Mouse (Mus musculus) left cerebral cortex, adult 11 months (tissue): Measurements from ENCODE around the gene Arhgef3.

ENCODE experiments used
- DNase-seq: peaks from one replicate; pipeline ENCODE4 v3.0.0; 2022; ENCODE audit warnings: low spot score

The Arhgef3 gene

GRCm38 (mm10) chr14:27270466-27270865 is 155.8 kb downstream of the Arhgef3 start:
- no peak for DNase-seq

- no peak for DNase-seq
Observed at GRCm38 (mm10) chr14:27271371-27272071, 156.8 kb downstream of the Arhgef3 start.

GRCm38 (mm10) chr14:27272072-27272834 is 157.6 kb downstream of the Arhgef3 start:
- DNase-seq = no peak

DNA sequence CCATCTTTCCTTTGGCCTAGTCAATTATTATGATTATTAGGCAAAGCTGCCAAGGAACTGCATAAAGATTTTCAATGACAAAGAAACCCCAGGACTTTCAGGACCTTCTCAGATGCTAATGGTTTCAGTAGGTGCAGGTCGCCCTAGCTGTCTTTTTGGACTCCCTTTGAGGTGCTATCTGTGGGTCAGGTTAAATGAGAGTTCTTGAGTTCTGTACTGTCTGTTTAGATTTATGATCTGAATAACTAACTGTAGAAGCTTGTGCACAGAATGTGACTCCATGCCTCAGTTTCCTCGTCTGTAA is 158.1 kb downstream of the Arhgef3 start:
- no peak for DNase-seq

- no peak for DNase-seq
Observed at GRCm38 (mm10) chr14:27273169-27273568, 158.5 kb downstream of the Arhgef3 start.

- DNase-seq = no peak
Observed at GRCm38 (mm10) chr14:27277259-27277658, 162.6 kb downstream of the Arhgef3 start.

- DNase-seq = no peak
Observed at GRCm38 (mm10) chr14:27280201-27280890, 165.6 kb downstream of the Arhgef3 start.

DNA sequence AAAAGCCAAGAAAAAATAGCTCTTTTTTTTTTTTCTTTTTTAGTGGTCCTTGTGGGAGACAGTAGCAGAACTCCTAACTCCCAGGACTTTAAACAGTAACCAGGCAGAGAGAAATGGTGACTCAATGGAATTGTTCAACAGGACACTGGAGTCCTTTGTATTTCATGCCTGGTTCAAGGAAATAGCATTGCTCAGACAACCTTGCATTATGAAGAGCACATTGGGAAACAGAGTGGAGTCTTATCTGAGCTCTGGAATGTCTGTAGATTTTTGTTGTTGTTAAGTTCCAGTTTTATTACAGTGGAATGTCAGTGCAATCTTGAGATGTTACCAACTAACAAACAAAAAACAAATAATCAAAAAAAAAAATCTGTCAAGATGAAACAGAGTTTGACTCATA is 169.3 kb downstream of the Arhgef3 start:
- no peak for DNase-seq

DNA sequence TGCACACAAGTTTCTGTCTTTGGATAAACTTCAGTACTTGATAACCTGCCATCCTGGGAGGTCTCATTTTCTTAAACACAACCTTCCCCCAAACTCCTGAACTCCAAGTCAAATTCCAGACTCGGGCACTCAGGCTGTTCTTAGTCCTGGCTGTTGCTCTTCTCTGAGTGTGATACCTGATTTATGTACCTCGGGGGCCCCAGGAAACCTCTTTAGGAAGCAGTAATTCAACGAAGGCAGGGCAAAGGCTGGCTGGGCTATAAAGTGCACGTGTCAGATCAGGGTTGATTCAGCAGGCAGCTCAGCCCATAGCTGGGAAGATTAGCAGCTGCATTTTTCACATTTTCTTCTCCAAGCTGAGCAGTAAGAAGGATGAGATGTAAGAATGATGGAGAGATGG is 171.5 kb downstream of the Arhgef3 start:
- no peak for DNase-seq

DNA sequence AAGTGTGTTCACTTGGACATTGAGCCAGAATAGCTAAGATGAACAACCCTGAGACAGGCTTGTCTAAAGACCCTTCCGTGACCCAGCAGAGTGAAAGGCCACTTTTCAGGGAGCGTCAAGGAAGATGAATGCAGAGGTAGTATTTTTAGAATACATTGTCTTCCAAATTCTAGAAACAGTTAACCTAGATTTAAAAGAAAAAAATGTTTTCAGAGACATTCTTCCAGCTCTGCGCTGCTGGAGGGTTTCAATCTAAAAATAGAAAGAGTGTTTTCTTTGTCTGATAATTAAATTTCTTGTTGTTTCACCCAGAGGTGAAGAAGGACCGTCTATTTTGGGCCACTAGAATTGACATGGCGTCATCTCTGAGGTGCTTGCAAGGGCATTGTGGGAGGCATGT is 174.4 kb downstream of the Arhgef3 start:
- no peak for DNase-seq

DNA sequence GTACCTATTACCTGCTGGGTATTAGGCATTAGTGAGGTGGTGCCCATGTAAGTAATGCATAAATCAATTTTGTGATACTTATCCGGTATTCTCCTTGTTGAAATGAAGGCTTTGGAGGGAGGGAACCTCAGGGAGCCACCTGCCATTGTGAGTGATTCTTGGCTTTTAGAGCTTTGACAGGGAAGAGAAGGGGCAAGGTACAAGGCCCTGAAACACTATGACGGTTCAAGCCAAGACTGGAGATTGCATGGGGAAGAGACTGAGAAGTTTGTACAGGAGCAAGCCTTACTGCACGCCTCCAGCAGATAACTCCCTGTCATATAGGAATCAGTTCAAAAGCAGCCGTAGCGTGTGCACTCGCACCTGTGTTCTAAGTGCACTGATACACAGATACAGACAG is 177.4 kb downstream of the Arhgef3 start:
- DNase-seq = no peak

GRCm38 (mm10) chr14:27295821-27296220 is 181.1 kb downstream of the Arhgef3 start:
- DNase-seq = no peak

- DNase-seq = no peak
Observed at GRCm38 (mm10) chr14:27296987-27297386, 182.3 kb downstream of the Arhgef3 start.

DNA sequence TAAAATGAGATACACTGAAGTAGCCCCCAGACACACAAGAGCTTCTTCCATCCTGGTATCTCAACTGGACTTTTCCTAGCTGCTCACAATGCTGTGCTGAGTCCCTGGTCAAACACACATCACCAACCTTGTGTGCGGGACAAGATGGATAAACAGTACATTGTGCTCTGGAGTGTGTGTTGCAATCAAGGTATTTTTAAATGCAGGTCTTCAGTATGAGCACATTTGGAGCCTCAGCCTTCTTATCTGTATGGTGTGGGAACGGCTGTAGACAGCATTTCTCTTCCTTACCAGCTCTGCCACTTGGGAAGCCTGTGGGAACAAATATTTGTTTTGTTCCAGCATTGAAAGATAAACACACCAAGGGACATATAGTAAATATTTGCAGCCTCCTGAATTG is 184.2 kb downstream of the Arhgef3 start:
- no peak for DNase-seq

DNA sequence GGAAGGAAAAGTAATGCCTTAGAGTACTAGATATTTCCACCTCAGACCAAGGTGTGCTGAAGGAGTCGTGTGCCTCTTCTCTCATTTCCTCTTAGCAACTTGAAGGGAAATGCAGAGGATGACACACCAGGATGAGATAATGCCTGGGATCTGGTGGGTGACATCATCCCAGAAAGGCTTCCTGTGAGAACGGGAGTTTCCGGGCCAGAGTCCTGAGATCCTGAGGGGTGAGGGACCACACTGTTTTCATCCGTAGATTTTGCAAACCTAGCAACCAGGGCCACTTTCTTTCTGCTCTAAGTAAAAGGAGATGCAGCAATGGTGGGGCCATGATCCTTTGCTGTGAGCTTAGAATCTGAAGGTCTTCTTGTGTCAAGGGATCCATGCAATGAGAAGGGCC is 185.0 kb downstream of the Arhgef3 start:
- no peak for DNase-seq

GRCm38 (mm10) chr14:27301768-27302499 is 187.2 kb downstream of the Arhgef3 start:
- DNase-seq = no peak

DNA sequence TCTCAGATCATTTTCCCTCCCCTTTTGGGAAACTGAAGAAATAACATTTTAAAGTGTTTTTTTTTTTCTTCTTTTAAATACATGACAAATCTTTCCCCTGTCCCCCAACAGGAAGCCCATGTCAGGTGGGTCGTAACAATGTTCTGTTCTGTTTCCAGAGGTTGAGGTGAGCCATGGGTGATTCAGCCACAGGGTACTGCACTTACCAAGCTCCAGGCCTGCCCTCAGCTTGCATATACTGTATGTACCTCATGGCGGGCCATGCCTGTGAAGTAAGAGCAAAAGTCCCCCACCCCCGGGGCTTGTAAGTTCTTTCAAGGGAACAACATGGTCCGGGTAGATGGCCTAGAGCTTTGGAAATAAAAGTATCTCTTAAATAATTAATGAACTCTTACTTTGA is 188.6 kb downstream of the Arhgef3 start:
- no peak for DNase-seq

GRCm38 (mm10) chr14:27304408-27304807 is 189.7 kb downstream of the Arhgef3 start:
- no peak for DNase-seq

DNA sequence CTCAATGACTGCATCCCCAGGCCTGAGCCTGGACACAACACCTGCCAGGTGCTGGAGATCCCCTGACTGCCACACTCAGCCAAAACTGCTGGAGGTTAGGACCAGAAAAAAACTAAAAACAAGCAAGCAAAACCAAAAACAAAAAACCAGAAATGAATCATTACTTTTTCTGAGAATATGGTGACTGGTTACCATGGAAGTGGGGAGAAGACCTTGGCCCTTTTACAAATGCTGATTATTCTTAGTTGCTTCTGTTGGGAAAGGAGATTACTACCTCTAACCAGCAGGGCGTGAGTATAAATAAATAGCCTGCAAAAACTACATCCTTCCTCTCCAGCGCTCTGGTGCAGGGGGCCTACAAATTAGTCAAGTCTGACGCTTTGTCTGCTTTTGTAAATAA is 194.1 kb downstream of the Arhgef3 start:
- no peak for DNase-seq

DNA sequence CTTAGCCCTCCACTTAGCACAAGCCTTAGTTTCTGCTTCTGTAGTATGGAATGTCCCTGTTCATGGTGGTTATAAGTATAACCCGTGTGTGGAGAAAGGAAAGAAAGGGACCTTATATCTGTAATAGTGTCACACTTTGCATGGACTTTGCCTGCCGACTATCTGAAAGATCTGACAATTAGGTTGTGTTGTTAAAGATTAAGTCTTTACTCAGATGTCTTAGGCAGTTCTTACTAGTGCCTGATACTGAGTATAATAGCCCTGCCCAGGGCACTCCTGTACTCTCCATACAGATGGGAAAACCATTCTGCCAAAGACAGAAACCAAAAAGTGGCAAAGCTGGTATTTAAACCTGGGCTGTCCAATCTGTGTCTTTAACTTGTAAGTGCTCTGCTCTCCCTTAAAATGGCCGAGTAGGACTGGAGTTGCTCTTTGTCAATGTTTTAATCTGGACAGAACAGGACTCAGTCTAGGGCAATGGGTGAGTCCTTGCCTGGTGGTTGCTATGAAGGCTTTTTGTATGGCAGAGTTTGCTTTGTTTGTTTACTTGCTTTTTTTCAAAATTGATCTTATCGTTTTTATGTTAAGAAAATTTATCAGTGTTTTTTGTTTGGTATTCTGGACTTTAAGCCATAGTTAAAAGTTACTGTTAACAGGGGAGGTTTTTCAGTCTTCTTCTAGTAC is 196.0 kb downstream of the Arhgef3 start:
- DNase-seq = no peak

DNA sequence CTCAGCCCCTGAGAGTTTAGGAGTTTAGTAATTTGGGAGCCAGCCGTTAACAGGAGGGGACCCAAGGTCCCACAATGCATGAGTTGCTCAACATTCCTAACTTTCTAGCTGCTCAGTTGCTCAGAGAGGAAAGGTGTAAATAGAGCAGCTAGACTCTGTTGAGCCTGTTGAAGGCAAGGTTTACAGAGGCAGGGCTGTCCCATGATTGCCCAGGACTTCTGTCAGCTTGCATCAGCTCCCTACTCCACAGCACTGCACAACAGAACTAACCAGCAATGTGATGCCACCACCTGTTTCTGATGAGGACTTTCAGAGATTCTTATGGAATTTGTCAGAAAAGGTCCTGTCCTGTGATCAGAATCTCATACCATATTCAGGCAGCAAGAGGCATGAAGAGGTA is 197.7 kb downstream of the Arhgef3 start:
- DNase-seq = no peak

DNA sequence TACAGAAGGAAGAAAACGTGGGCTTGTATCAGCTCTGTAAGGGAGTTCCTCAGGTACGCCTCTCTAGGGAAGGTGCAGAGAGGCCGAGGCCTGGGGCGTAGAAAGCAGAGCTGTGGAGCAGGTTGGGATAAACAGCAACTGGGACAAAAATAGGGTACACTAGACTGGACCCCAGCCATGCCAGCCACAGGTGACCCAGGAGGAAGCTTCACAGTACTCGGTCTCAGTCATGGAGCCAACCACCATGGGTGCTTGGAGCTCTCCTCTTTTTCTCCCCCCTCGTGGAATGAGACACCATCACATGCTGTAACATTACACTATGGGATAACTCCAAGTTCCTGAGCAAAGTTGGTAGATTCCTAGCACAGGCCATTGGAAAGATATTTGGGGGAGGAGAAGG is 201.0 kb downstream of the Arhgef3 start:
- DNase-seq = no peak
